Mouse (Mus musculus) testis, adult 2 months (tissue): ENCODE results near the gene Tnk2. TPM values are rescaled to one million over a fixed set of nuclear protein-coding genes. Genes with fewer than 3 reads are reported as not detected.

Experiments used
- H3K27ac ChIP-seq: fragments of 200-500 bp; 2 replicates; pipeline ENCODE4 v1.5.1; 2012; ENCODE audit warnings: low read depth, low read length; ENCODE audit not compliant: control insufficient read depth, insufficient read depth
- H3K27me3 ChIP-seq: fragments of 200-500 bp; 2 replicates; pipeline ENCODE4 v1.6.1; 2012; ENCODE audit warnings: mild to moderate bottlenecking, low read length, moderate library complexity; ENCODE audit not compliant: control insufficient read depth, insufficient read depth
- H3K36me3 ChIP-seq: fragments of 200-500 bp; 2 replicates; pipeline ENCODE4 v1.6.1; 2012; ENCODE audit warnings: mild to moderate bottlenecking, low read length; ENCODE audit not compliant: control insufficient read depth, insufficient read depth
- H3K4me1 ChIP-seq: fragments of 200-500 bp; 2 replicates; pipeline ENCODE4 v1.6.1; 2012; ENCODE audit warnings: low read length; ENCODE audit not compliant: control insufficient read depth, insufficient read depth
- H3K4me3 ChIP-seq: fragments of 200-500 bp; 2 replicates; pipeline ENCODE4 v1.5.1; 2012; ENCODE audit warnings: low read depth, mild to moderate bottlenecking, low read length, moderate library complexity, mixed read lengths; ENCODE audit not compliant: control insufficient read depth
- CTCF ChIP-seq: fragments of 200-500 bp; IDR thresholded peaks from 2 replicates; pipeline ENCODE4 v1.5.1; 2012; ENCODE audit warnings: low read depth, mild to moderate bottlenecking, inconsistent platforms, low read length, moderate library complexity; ENCODE audit not compliant: control insufficient read depth, insufficient read depth, insufficient replicate concordance
- POLR2A ChIP-seq: fragments of 200-500 bp; IDR thresholded peaks from 2 replicates; pipeline ENCODE4 v1.6.1; 2012; ENCODE audit warnings: low read depth, mild to moderate bottlenecking, inconsistent platforms, low read length, moderate library complexity; ENCODE audit not compliant: control insufficient read depth
- polyA plus RNA-seq: library from polyadenylated mRNA; depleted of rRNA; stranded (reverse); fragments of >200 nt; gene quantifications from 2 replicates; pipeline ENCODE4 v1.2.3, GENCODE M21; 2012

Tnk2 gene
- polyA plus RNA-seq, 1 experiment = 21.4 TPM

DNA sequence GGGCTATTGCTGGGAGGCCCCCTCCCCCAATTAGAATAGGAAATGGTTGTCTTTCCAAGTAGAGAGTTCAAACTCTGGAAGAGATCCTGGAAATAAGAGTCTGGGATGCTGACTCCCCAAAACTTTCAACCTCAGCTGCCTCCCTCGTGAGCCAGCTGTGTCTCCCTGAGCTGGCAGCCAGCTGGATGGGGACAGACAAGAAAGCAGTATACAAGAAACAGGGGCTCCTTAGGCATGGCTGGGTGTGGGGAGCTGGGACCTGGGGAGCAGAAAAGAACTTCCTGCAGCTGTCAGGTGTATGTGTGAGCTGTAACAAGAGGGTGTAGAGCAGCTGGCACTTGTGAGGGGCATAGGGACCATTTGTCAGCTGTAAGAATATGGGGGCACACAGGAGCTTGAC, 16.4 kb downstream of the Tnk2 start:
- Histone ChIP-seq H3K27ac (no peak overlapping the region; the same call in 1 of the 2 replicates), H3K27me3 (no peaks in the 10 kb centered on the region), H3K36me3 (no peaks in the 10 kb centered on the region), H3K4me3 (no peak overlapping the region), H3K4me1 (peaks cover 12% of the 10 kb centered on the region)
- TF ChIP-seq POLR2A (no peak), CTCF (no peak)

GRCm38 (mm10) chr16:32660557-32661321, 17.1 kb downstream of the Tnk2 start:
- peaks cover 12% of the 10 kb centered on the region for H3K4me1 ChIP-seq
- no peaks in the 10 kb centered on the region for H3K27me3 ChIP-seq
- H3K27ac ChIP-seq = no peak overlapping the region
- H3K4me3 ChIP-seq = no peak overlapping the region; the same call in 1 of the 2 replicates
- TF ChIP-seq POLR2A = no peak
- TF ChIP-seq CTCF = no peak
- no peaks in the 10 kb centered on the region for H3K36me3 ChIP-seq

GRCm38 (mm10) chr16:32661493-32661921, 17.8 kb downstream of the Tnk2 start:
- Histone ChIP-seq H3K27ac (peak overlapping the region; percentile 16; the same call in 1 of the 2 replicates), H3K4me3 (peak overlapping the region; percentile 30), H3K36me3 (no peaks in the 10 kb centered on the region), H3K27me3 (no peaks in the 10 kb centered on the region), H3K4me1 (peaks cover 12% of the 10 kb centered on the region)
- TF ChIP-seq CTCF = no peak
- TF ChIP-seq POLR2A = no peak

GRCm38 (mm10) chr16:32662372-32662771, 18.7 kb downstream of the Tnk2 start:
- Histone ChIP-seq H3K27me3 (no peaks in the 10 kb centered on the region), H3K27ac (no peak overlapping the region), H3K4me3 (no peak overlapping the region), H3K36me3 (no peaks in the 10 kb centered on the region), H3K4me1 (peaks cover 12% of the 10 kb centered on the region)
- no peak for TF ChIP-seq POLR2A
- no peak for TF ChIP-seq CTCF

GRCm38 (mm10) chr16:32663231-32663858, 19.7 kb downstream of the Tnk2 start:
- Histone ChIP-seq H3K27me3 (no peaks in the 10 kb centered on the region), H3K36me3 (no peaks in the 10 kb centered on the region), H3K4me3 (no peak overlapping the region), H3K4me1 (peaks cover 12% of the 10 kb centered on the region), H3K27ac (no peak overlapping the region)
- TF ChIP-seq POLR2A (no peak), CTCF (no peak)

DNA sequence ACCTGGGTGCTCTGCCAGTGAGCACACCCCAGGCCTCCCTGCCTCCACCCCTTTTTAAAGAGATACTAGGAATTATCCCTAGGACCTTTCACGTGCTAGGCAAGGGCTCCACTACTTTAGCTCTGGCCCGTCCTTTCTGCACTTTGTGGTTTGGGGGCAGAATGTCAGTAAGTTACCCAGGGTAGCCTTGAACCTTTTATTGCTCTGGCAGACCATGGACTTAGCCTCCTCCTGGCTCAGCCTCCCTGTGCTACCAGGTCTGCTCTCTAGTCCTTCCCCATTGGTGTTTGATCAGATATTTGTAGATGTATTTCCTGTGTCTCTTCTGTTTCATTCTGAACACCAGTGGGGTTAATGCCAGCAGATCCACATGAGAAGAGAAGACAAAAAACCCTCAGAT, 20.5 kb downstream of the Tnk2 start:
- Histone ChIP-seq H3K4me3 (no peak overlapping the region), H3K36me3 (no peaks in the 10 kb centered on the region), H3K4me1 (peaks cover 10% of the 10 kb centered on the region), H3K27ac (no peak overlapping the region), H3K27me3 (no peaks in the 10 kb centered on the region)
- TF ChIP-seq CTCF (no peak), POLR2A (no peak)

GRCm38 (mm10) chr16:32665851-32666665, 22.4 kb downstream of the Tnk2 start:
- TF ChIP-seq POLR2A = no peak
- no peak for TF ChIP-seq CTCF
- peaks cover 2% of the 10 kb centered on the region for H3K4me1 ChIP-seq
- no peak overlapping the region for H3K27ac ChIP-seq
- H3K36me3 ChIP-seq = no peaks in the 10 kb centered on the region
- no peak overlapping the region for H3K4me3 ChIP-seq
- H3K27me3 ChIP-seq = no peaks in the 10 kb centered on the region
